Mouse (Mus musculus): ENCODE measurements around the gene Mylk.

Mylk gene

DNA sequence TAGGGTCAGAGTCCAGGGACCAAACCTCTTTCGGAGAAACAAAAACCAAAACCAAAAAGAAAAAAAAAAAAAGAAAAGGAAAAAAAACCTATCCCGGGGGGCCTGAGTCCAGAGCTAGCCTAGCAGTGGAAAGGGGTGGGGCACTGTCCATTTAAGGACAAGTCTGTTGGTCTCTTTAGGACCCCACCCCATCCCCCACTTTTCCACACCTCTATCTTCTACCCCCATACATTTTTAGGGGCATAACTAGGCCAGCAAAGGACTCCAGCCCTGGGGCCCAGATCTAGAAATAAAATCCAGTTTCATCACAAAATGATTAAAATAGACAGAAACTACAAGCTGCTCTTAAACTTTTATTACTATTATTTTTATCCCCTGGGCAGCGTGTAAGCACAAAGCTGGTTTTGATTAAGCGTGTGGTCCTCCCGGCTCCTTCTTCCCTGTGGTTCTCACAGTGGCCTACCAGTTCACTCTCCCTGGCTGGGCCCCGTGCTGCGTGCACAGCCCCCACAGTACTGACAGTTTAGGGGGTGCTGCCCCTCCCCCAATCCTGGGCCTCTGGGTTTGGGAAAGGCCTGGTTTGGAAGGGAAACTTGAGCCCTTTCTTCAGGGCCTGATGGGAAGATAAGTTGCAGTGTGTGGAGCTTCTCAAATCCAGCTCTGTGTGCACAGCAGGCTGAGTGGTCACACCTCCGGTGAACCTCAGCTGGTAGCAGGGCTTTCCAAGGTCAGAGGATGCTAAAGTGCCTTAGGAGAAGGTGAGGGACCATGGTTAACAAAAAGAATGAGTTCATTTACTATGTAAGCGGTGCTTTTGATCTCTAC lies 190.7 kb downstream of the Mylk start:
- no peak for DNase-seq (ENCODE audit: extremely low read depth, insufficient read length, low spot score)

DNA sequence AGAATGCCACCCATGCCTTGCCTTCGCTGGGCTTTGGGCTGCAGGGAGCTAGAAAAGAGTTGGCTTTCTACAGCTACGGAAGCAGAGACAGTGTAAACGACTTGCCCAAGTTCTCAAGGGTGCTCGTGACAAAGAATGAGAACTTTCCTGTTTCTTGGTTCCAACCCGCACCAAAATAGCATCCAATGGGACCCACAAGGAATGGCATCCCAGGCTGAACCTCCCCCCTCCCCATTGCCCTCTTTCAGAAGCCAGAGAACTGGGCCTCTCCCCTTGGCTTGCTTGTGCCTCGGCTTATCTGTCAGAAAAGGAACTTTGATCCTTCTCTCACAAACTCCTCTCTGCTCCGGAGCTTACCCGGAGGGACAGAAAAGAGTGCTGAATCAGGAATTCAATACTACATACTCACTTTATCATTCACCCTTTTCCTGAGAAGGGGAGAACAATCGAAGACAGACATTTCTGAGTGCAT lies 191.4 kb downstream of the Mylk start:
- no peak for DNase-seq (ENCODE audit: extremely low read depth, insufficient read length, low spot score)

DNA sequence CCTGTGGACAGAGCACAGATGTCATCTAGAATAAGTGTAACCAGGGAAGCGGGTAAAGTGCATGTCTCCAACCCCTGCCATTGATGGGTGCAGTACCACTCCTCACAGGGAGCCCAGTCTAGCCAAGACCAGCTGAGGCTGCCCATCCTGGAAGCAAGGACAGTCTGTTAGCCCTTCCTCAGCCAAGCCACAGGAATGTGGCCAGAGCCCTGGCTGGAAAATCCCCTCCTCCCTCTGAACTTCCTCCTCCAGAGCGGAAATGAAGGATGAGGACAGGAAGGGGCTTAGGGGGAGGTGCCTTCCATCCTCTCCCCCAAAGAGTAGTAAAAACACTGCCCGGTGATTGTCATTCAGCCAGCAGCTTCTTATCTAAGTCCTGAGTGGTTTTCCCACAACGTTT lies 192.6 kb downstream of the Mylk start:
- DNase-seq (ENCODE audit: extremely low read depth, insufficient read length, low spot score), result peak; percentile 67

DNA sequence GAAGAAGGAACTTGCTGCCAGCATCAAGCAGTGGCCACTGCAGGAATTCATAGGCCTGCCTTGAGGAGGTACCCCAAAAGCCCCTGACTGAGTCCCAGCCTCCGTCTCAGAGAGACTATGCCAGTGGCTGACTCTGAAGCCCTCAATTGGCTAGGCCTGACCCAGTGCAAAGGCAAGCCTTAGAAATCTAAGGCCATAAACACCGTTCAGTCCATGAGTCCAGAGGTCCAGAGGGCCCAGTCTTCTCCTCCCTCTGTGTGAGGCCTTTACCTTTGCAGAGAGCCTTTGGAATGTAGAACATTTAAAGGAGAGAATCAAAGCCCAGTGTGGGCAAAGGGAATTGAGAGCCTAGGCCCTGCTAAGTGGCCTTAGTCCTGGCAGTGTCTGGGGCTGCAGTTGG lies 193.2 kb downstream of the Mylk start:
- DNase-seq (ENCODE audit: extremely low read depth, insufficient read length, low spot score), result no peak

DNA sequence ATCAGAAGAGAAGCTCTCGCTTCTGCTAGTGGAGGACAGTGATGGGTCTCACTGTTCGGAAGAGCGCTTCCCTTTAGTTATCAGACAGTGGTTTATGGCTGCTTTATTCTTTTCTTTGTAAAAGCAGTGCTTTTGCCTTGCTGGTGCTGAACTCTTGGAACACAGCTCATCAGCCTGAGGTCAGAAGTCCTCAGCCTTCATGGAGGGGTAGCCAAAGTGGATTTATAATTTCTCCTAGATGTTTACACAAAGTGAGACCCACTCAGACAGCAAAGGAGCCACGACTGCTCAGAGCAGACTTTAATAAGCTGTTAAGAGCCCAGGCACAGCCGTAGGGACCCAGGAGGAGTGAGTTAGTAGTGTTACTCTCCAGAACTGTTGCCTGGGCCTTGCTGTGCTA lies 194.9 kb downstream of the Mylk start:
- no peak for DNase-seq (ENCODE audit: extremely low read depth, insufficient read length, low spot score)

DNA sequence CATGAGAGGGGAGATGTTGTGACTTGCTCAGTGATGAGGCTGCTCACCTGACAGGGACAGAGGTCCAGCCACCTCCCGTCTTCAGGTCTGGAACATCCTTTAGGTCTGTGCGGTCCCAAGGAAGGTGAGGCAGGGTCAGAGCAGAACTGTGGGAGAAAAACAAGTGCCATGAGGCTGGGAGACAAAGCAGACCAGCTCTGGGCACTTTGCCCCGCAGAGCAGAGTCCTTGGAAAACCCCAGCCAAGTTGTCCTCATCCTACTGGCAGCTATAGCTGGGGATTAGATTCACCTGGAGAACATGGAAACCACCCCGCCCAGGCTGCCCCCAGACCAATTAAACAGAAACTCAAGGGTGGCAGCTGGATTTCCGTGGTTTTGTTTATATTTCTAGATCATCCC lies 195.4 kb downstream of the Mylk start:
- no peak for DNase-seq (ENCODE audit: extremely low read depth, insufficient read length, low spot score)

DNA sequence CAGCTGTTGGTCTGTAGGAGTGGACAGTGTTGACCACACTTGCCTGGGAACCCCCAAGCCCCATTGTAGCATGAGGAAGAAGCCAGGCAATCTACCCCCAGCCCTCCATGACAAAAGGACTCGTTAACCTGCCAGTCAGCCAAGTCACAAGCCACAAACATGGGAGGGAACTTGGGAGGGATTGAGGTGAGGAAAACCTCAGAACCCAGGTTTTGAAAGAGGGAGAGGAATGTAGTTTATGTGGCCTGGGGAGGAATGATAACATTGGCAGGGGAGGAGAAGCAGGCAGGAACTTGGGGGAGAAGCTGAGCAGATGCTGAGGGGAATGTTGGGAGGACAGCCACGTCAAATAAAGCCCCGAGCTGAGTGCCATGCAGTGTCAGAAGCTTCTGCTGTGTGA lies 196.9 kb downstream of the Mylk start:
- DNase-seq (ENCODE audit: extremely low read depth, insufficient read length, low spot score), result no peak

DNA sequence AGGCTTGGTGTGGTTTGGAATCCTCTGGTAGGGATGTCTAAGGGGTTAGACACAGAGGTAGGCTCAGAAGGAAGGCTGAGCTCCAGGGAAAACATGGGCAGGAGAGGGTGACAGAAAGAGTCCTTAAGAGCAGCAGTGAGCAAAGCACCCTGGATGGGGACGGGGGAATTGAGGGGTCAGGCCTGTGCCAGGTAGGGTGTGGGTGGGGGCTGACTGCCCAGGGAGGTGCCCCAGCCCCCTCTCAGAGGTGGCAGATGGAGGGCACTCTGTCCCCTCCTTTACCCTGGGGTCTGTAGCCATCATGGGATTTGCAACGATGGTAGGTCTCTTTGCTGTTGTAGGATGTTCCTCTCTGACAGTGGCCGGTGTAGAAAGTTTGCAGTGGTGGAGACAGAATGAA lies 201.3 kb downstream of the Mylk start:
- DNase-seq (ENCODE audit: extremely low read depth, insufficient read length, low spot score), result no peak

DNA sequence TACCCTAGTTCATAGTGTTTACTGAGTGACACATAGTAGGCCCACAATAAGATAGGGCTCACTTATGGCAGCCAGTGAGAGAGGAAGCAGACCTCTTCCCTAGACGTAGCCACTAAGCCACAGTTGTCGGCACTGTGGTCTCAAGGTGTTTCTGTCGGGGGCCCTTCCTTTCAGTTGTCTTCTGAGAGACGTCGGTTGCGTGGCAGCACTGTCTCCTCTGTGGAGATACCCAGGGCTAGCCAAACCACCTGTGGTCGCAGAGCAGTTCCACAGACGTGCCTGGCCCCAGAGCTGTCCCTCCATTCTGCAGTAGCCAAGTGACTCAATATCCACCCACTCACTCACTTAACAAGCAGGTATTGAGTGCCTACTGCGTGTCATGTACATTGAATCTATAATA lies 205.9 kb downstream of the Mylk start:
- no peak for DNase-seq (ENCODE audit: extremely low read depth, insufficient read length, low spot score)

DNA sequence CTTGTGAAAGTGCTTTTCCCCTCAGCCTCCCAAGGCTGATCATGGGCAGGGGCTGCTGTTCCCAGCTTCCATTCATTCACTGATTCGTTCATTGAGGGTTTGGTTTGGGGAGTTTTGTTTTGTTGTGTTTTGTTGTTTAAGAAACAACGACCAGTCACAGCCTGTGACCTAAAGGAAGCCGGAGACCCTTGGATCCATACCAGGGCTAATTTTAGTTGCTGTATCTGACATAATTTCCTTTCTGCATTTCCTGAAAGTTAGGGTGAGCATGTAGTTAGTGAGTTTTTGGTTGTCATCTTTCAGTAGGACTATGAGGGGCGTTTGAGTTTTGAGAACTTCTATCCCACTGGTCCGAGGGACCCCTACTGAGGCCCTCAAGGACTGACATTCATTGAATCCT lies 207.2 kb downstream of the Mylk start:
- DNase-seq (ENCODE audit: extremely low read depth, insufficient read length, low spot score), result no peak

DNA sequence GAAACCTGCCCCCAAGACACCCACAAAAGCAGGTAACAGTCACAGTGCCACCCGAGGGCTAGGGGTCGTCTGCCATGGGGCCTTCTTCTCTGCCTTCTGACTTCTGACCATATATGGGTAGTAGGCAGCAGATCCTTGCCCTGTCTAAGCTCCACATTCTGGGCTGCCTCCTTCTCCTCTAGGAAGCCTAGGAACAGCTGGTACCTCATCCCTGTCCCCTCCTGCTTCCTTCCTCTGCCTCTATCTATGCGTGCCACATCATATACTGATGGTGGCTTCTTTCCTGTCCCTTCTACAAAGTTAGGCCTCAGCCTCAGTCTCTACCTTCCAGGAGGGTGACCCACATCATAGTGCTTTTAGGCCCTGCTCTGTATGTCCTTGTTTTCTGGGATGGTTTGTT lies 207.8 kb downstream of the Mylk start:
- DNase-seq (ENCODE audit: extremely low read depth, insufficient read length, low spot score), result no peak

DNA sequence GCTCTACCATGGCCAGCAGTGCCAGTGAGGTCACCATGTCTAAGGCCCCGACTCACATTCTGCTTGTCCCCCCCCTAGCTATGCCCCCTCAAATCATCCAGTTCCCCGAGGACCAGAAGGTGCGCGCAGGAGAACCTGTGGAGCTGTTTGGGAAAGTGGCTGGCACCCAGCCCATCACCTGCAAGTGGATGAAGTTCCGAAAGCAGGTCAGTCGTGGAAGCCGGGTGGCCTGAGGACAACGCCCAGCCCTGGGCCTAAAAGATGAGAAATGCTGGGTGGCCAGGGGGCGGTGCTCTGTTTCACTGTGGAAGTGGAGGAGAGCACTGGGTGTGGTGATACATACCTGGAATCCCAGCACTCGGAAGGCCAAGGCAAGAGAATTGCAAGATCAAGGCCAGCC lies 208.5 kb downstream of the Mylk start:
- DNase-seq (ENCODE audit: extremely low read depth, insufficient read length, low spot score), result no peak

DNA sequence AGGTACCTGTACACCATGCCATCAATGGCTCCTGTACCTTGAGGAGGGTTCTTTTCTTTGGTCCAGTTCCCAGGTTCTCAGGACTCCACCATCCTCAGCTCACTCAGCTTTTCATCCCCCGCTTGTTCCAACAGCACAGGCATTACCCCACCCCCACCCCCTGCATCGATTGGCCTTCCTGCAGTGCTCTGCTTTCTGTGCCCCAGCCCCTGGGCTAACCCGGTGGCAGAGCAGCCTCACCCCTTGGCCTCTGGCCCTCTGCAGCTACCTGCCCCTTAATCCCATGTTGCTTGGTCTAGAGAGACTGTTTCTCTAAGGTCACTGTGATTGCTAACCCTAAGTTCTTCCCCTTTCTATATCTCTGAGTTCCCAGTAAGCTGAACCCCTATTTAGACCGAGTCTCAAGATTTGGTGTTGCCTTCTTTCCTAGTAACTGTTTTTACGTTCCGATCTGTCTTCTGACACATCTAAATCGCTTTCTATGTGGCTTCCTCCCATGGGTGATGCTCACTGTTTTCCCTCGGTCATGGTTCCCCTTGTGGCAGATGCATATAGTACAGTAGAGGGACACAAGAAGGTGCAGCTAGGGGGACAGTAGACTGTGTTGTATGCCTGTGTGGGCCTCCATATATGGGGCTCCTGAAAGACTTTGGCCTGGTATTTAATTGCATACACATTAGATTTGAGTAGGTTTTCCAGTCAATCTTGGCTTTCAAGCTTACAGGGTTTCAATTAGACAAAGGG lies 212.6 kb downstream of the Mylk start:
- DNase-seq (ENCODE audit: extremely low read depth, insufficient read length, low spot score), result no peak

DNA sequence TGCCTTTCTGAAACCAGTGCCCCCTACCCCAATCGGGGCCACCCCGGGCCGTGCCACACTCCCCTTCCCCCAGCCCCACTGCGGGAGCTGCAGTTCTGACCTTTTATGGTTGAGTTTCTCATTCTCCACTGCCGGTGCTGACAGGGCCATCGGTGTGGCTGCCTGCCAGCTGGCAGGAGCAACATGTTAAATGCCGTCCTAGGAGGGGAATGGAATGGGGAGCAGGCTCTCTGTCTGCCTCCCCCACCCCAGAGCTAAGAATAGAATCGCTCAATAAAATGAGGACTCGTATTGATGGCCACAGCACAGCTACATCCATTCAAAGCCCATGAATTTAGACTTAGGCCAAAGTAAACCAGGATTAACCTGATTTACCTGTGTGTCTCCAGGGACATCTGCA lies 213.7 kb downstream of the Mylk start:
- peak; percentile 38 for DNase-seq (ENCODE audit: extremely low read depth, insufficient read length, low spot score)

DNA sequence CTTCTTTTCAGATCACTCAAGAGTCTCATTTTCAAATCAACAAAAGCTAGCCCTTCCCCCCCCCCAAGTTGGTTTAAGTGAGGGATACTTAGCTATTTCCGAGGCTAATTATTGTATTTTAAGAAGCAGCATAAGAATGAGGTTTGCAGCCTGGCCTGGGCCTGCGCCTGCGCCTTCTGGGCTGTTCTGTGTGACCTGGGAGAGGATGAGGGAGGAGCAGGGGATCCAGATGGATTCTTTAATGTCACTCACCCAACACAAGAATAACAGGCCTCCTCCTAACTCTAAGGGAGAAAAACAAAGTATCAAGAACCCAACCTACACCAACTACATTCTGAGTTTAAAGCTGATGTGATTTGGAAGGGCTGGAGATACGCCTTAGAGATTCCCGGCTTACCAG lies 214.3 kb downstream of the Mylk start:
- DNase-seq (ENCODE audit: extremely low read depth, insufficient read length, low spot score), result no peak

DNA sequence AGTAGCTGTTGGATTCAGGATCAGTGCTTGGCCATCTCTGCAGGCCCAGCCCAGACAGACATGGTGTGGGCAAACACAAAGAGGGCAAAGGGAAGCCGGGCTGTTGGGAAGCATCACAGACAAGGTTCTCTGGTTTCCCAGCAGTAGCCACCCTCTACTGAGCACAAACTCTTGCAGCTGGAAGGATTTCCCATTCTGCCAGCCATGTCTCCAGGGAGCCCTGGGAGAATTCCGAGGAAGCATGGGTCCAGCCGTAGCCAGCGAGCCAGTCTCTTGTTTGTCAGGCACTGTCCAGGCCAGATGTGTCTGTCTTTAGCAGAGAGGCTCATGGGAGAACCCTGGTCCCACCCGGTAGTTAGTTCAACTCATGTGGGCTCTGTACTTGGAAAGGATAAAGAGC lies 215.2 kb downstream of the Mylk start:
- no peak for DNase-seq (ENCODE audit: extremely low read depth, insufficient read length, low spot score)

DNA sequence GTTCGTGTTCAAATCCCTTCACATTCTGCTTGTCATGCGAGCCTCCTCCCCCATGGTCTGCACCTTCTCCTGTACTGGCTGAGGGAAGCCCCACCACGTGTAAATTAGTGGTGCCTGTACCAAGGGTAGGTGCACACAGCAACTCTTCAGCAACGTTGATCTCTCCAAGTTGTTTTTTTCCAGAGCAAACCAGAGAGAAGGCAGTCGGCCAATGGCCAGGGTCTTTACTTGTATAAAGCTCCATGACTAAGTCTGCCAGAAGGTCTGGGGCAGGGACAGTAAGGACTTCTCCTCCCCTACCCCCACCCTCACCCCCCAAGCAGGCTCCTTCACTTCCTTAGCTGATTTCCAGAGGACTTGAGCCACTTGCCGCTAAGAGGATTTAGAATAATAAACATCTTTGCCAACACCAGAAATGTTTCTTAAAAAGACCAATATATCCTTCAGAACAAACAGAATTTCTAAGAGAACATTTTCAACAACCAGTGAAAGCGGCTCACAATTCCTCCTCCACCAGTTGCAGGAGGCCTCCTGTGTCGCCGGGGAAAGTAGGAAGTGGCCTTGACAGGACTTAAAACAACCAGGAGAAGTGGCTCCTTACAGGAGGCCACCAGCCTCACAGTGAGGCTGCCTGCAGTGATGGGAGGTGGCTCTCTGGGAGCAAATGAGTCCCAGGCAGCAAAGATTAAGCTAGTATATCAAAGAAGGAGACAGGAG lies 216.0 kb downstream of the Mylk start:
- no peak for DNase-seq (ENCODE audit: extremely low read depth, insufficient read length, low spot score)

DNA sequence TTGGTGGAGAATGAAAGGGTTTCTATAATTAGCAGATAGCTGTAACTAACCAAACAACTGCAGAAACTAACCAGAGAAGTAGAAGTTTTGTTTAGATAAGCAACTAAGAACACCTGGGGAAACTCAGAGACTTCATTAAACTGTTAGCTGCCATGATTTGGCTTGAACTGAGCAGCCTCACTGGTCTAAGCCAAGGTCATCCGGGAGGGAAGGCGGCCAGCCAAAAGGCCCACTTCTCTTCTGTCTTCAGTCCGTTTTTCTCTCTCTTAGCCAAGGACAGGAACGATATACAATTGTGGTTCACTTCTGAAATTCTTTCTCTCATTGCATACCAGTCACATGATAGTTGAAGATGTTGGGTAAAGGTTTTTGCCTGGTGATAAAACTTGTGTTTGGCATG lies 217.3 kb downstream of the Mylk start:
- DNase-seq (ENCODE audit: extremely low read depth, insufficient read length, low spot score), result no peak

DNA sequence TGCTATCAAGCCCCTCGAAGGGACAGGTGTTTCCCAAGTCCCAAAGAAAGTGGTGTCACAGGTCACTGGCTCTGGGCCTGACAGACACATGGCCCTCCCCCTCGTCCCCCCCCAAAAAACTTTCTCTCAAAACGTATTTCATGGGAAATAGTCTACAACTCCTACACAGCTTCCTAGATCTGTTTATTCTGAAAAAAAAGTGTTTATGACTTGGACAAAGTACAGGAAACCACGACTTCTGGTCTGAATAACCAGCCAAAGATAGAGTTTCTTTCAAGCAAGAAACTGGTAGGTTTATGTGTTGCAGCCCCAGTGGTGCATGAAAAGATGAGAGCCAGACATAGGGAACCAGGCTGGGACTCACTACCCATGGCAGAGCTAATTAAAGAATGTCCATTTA lies 218.0 kb downstream of the Mylk start:
- DNase-seq (ENCODE audit: extremely low read depth, insufficient read length, low spot score), result no peak

DNA sequence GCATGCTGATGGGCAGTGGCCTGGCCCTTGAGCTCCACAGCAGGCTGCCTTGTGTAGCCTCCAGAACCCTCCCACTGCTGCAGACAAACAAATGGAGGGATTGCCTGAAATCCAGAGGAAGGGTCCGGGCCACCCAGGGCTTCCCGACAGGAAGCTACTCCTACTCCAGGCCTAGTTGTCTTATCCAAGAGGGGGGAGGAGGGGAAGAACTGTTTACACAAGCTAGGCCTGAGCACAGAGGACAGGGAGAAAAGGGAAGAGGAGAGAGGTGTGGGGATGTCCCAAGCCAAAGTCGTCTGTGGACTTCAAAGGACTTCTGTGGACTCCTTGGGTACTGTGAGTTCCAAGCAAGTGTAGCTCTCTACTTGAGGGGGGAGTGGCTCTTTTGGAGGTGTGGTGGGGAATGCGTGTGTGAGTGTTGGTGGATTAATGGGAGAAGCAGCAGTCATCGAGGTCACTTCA lies 221.6 kb downstream of the Mylk start:
- DNase-seq (ENCODE audit: extremely low read depth, insufficient read length, low spot score), result no peak

DNA sequence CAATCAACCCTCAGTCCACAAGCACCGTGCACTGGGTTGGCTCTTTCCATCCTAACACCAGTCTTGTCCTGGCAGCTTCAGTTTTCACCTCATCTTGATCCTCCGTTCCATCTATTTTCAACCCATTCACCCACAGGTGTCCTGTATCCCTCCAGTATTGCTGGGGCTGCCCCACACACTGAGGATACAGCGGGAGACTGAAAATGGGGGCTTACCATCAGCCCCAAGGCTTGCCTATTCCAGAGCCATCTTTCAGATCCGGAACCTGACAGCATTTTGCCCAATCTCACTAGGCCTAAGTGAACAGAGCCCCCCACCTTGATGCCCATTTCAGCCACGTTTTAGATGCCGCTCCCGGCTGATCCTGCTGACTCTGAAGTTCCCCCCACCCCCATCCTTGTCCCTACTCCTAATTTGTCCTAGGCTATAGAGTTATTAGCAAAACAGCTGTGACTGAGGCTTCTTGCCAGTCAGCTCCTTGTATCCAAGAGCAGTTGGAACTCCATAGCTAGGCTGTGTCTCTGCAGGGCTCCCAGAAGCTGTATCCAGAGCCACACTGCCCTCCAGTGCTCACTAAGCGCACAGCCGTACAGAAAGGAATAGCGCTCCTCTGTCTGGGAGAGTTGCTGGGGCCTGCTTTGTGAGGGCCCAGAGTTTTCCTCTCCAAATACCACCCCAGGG lies 222.2 kb downstream of the Mylk start:
- DNase-seq (ENCODE audit: extremely low read depth, insufficient read length, low spot score), result peak; percentile 19

Data from 3134 (cell line).